Mouse (Mus musculus) left cerebral cortex, adult 18-20 months (tissue): Measurements from ENCODE around the gene Sucla2. TPM values are rescaled to one million over a fixed set of nuclear protein-coding genes. Genes with fewer than 3 reads are reported as not detected.
"Not testable (repeated sequence)": the region's sequence is repeated elsewhere in the genome, so short reads cannot be mapped to it uniquely, and the experiment has no call there.

Experiments used
- DNase-seq, 2 experiments: peaks; one replicate each; pipeline ENCODE4 v3.0.0; 2021 to 2022; ENCODE audit warnings: low spot score in 2 of 2, mixed read lengths in 1 of 2
- total RNA-seq, 2 experiments: library from RNA; stranded (reverse); gene quantifications; 2 replicates each; pipeline ENCODE4 v1.2.3; 2021

Sucla2 gene
- total RNA-seq, 2 experiments from 2014 or later, result 150 to 160 TPM

DNA sequence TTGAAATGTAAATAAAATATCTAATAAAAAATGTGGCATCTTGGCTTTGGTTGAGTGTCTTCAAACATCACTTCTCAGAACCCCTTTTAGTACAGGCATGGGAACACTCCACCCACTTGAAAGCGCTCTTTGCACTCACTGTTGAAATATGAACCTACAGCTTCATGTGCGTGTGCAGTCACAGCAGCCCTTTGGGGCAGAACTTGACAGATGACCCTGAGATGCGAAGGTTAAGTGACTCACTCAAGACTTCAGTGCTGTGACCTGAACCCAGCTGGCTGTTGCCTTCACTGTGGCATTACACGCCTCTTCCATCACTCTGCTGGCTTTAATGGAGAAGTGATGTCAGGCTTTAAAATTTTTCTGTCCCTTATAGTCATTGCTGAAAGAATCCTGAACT is 82.6 kb downstream of the Sucla2 start:
- DNase-seq, result no peak

DNA sequence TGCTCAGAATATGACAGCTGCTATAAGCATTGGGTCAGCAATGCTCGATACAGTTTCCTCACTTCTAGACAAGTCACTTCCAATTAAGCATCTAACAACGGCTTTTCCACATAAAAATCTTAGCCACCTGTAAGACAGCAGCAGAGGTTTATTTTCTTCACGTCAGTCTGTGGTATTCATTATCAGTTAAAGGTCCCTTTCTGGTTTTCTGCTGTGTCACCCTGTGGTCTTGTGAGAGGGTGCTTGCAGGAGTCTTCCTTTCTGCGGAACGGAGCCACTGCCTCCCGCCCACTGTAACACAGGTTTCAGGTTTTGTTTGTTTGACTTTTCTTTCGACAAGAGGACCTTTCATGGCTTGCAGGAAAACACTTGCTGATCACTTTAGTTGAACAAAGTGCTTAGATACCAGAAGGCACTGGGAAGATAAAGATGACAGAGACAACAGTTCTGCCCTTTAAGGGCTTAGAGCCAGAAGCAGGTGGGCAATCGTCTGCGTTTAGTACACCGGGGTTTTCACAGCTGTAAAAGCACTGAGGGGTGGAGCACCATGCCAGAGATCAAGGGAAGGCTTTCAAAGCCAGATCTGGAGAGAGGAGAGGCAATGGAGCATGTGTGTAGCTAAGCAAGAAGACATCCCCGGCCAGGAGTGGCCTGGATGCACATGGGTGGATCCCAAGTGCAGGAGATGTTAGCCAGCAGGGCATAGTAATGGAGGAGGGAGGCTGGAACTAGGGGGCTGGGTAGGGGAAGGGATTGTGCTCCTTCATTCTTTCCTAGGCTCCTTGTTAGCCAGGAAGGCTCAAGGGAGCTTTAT is 83.8 kb downstream of the Sucla2 start:
- DNase-seq, result no peak

DNA sequence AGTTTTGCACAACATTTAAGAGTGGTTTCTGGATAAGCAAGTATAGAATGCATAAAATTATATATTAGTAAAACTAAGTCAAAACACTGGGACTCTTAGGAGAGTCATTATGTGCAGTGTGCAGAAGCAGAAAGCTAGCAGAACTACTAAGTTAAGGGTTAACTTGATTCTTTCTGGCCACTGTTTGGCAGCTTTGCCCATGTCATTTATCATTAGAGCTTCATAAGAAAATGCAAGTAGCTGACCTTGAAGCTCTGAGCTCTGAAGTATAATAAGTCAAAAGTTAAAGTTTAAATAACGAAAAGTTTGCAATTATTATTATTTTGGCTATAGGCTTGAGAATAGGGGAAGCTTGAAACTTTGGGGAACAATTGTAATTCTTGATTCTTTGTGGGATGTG is 89.8 kb downstream of the Sucla2 start:
- not testable (repeated sequence) for DNase-seq

DNA sequence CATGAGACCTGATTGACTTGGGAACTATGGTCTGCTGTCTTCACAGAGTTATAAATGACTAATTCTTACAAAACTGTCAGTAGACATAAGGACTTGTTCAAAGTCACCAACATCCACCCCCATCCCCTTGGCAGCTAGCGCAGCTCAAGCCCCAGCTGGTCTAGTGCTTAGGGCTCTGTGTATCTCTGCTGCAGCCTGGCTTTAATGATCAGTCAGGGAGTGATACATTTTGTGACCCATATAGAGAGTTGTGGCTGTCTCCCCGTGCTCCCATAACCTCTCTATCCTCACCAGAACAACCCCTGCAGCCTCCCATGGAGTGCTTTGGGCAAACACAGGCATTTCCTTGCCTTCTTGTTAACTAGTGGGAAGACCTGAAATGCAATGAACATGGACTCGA is 95.8 kb downstream of the Sucla2 start:
- peak in 1 of 2 experiments; percentile 35 for DNase-seq

DNA sequence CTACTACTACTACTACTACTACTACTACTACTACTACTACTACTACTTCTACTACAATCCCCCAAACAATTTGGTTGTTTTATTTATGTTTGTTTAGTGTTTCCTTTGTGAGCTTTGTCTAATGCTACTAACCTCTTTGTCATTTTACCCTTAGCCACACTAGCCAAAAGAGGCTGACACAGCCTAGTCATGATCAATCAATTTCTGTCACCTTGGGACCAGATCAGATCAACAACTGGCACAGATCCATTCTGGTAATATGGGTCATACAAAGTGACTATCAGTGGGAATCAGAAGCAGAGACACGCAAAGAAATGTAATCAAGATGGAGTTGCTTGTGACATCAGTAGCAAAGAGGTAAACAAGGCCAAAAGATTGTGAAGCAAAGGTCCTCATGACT is 97.9 kb downstream of the Sucla2 start:
- DNase-seq, result no peak

DNA sequence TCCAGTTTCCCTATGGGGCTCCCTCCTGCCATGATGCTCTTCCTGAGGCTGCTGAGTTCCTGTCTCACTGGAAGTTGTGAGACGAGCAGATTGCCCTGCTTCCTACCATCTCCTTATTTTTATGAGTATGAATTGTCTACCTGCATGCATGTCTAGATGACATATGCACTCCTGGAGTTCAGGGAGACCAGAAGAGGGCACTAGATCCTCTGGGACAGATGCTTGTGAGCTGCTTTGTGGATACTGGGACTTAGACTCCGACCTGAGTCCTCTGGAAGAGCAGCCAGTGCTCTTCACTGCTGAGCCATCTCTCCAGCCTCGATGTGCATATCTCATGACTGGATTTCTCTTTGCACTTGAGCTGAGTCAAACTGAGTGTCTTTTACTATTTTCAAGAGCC is 100.3 kb downstream of the Sucla2 start:
- DNase-seq, result no peak

DNA sequence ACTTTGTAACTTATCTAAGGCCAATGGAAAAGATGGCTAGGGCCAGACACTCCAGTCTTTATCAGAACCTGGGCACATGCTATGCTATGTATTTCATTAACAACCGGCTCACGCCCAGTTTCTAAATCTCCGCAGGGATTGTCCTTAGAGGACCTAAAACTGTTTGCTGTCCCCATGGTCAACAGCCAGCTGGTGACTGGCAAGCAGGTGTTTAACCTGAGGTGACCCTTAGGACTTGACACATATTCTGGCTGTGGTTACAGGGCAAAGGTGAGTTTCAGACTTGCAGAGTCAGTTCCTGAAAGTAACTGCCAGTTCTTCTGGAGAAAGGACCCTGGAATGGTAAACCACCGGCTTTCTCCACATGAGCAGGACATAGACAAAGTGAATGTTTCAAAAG is 106.4 kb downstream of the Sucla2 start:
- DNase-seq, result no peak

DNA sequence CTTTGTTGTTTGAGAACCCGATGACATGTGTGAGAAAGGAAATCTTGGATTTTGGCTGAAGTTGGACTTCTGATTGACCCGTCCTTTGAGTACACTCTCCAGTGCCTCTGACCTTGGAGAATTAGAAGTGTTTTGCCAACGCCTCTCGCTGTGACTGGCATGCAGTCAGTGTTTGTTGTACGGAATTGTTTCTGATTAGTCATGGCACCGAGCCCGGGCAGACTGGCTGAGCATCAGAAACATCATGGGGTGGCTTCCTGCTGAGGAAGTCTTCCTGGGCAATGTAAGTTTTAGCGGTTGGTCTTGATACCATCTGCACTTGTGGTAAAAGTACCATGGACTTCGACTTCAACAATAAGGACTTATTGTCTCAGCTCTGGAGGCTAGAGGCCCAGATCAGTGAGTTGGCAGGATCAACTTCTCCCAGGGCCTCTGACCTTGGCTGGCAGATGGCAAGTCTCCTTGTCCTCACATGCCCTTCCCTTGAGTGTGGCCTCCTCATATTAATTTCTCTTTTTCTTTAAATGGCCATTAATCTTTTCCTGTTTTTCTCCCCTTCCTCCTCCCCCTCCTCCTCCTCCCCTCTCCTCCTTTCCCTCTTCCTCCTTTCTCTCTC is 107.6 kb downstream of the Sucla2 start:
- peak in 1 of 2 experiments; percentile 25 for DNase-seq

DNA sequence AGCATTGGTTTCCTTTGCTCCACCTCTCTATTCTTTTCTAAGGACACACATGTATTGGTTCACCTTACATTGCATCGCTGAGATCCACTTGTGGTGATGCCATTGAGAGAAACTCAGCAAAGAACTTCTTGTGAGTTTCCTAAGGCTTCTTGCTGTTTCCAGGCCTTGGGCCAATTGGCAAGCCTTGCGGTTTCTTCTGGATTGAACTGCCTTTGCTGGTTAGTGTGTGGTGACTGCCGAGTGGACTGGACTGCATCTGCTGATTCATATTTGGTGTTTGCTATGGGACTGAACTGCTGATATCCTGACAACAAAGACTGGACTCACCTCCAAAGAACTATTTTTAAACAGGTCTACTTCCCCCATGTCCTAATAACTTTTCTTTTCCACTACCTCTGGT is 109.2 kb downstream of the Sucla2 start:
- DNase-seq, result no peak

DNA sequence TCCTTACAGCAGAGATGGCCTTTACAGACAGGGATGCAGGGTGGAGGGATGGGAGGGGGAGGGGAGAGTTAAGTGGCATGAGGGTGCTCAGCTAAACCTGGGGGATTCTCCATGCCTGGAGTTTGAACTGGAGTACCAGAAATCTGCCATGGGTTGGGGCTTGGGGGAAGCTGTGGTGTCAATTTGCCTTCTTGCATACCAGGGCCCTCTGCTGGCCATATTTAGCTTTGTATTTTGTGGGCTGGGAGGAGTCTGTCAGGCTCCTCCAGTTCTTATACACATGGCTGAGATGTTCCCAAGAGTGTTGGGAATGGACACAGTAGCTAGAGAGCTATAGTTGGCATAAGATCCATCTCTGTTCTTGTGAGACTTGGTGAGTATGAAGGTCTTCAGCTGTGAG is 112.3 kb downstream of the Sucla2 start:
- DNase-seq, result no peak

Other genes with a start within 250 kb of the Sucla2 start
- gene Rb1, start 199.5 kb upstream of the Sucla2 start, total RNA-seq, result 10 to 100 TPM; 28.9 to 30.1 TPM
- gene Itm2b, start 140.0 kb upstream of the Sucla2 start, total RNA-seq, result 100 to 1,000 TPM; 780 to 834 TPM
- 10 to 100 TPM; 28.3 to 32.3 TPM for gene Med4, start 15.3 kb upstream of the Sucla2 start, total RNA-seq
- gene Nudt15, start 22.9 kb downstream of the Sucla2 start, total RNA-seq, result 1 to 10 TPM; 5.0 to 5.9 TPM
- gene Gm21750, start 135.9 kb downstream of the Sucla2 start, total RNA-seq, result not detected